Mouse (Mus musculus) small intestine, adult 2 months (tissue): ENCODE results near the gene Caprin1.

ENCODE experiments used
- CTCF ChIP-seq: fragments of 200-500 bp; IDR thresholded peaks from 2 replicates; pipeline ENCODE4 v1.5.1; 2012; ENCODE audit warnings: low read depth, mild to moderate bottlenecking, control low read depth, inconsistent platforms, low read length, moderate library complexity, mixed read lengths; ENCODE audit not compliant: insufficient replicate concordance, insufficient read length; ENCODE audit errors: extremely low read depth
- POLR2A ChIP-seq: fragments of 200-500 bp; IDR thresholded peaks from 2 replicates; pipeline ENCODE4 v1.6.1; 2012; ENCODE audit warnings: low read depth, mild to moderate bottlenecking, control low read depth, inconsistent platforms, low read length, moderate library complexity

DNA sequence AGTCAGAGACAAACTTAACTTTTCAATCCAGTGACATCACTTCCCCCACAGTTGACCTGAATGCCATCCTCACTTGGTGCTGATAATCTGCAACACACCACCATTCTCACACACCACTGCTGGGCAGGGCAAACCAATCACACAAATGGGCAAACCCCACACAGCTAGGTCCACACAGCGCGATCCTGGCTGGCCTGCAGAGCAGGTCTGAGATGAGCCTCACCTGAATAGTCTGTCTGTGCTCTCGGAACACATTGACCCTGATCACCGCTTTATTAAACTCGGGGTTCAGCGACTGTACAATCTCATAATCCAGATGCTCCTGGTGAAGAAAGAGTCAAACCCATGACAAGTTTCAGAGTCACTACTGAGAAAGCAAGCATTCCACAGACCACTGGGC is 54.6 kb downstream of the Caprin1 start:
- TF ChIP-seq CTCF (no peak), POLR2A (no peak)
